ENCODE assay signal across 12 mouse cellular contexts in genomic region chr9:62354838-62355719, GRCm38 (mm10). TPM values are rescaled to one million over a fixed set of nuclear protein-coding genes. Genes with fewer than 3 reads are reported as not detected.
A peak's percentile ranks its signal among the peaks of the same experiment; 100 is the strongest.
DNase-seq lines count a peak whose midpoint lies in the region; TF ChIP-seq lines count a peak whose summit lies in the region.
"Had no signal": no experiment of that assay in that cellular context is flagged by ENCODE, and none has a peak within 500 bp of the region (broad histone marks: within the 10 kb centered on the region; RNA-seq: fewer than 3 reads in every experiment).

No protein-coding gene starts in this region.

- TF ChIP-seq CTCF in kidney, adult 2 months (conservative IDR thresholded peaks at IDR 0.05; ENCODE audit: insufficient read depth, insufficient read length, low read depth, low read length), result no peak
- TF ChIP-seq CTCF in olfactory bulb, adult 2 months (IDR thresholded peaks at IDR 0.05; ENCODE audit: insufficient read depth, low read depth, low read length), result no peak

- no peaks in the 10 kb centered on the region for H3K27me3 ChIP-seq in kidney, adult 2 months (replicated peaks; ENCODE audit: control insufficient read depth, insufficient read depth, low read length)
- H3K27me3 ChIP-seq: liver, embryonic 13.5 days had no signal

- H3K36me3 ChIP-seq in kidney, adult 2 months (ENCODE audit: control insufficient read depth, insufficient read depth, low read length), result no peaks in the 10 kb centered on the region

- H3K4me3 ChIP-seq in kidney, adult 2 months (ENCODE audit: insufficient read depth, low read depth, low read length), result no peak overlapping the region
- no peak overlapping the region for H3K4me3 ChIP-seq in olfactory bulb, adult 2 months (ENCODE audit: insufficient read depth, low read depth, low read length)
- H3K4me3 ChIP-seq: erythroblast, embryonic 14.5 days; left cerebral cortex, adult 2 months; liver, embryonic 13.5 days had no signal

- TF ChIP-seq POLR2A in kidney, adult 2 months (IDR thresholded peaks at IDR 0.05; ENCODE audit: low read depth, low read length), result no peak
- no peak for TF ChIP-seq POLR2A in olfactory bulb, adult 2 months (IDR thresholded peaks at IDR 0.05; ENCODE audit: insufficient read depth, low read depth, low read length)

- peaks cover 37% of the 10 kb centered on the region for H3K4me1 ChIP-seq in kidney, adult 2 months (ENCODE audit: control insufficient read depth, insufficient read depth, low read length)
- H3K4me1 ChIP-seq in olfactory bulb, adult 2 months (ENCODE audit: control insufficient read depth, insufficient read depth, low read length), result peaks cover 56% of the 10 kb centered on the region

- peak; percentile 55 for DNase-seq in gastrocnemius, postnatal 25 days
- no peak for DNase-seq in gastrocnemius, postnatal 4 days (ENCODE audit: low spot score in 2 of 2)
- DNase-seq in kidney, adult 2 months, result peak; percentile 69
- DNase-seq in kidney, postnatal 10 days, result no peak
- DNase-seq in ovary, postnatal 36 days (ENCODE audit: low spot score), result peak; percentile 13
- DNase-seq in ovary, adult 18-20 months (ENCODE audit: low spot score), result no peak
- DNase-seq: heart, postnatal 10 days; liver, embryonic 13.5 days had no signal

- 38% methylated on average over 16 of the region's 16 CpGs for WGBS in kidney, adult 2 months
- WGBS in olfactory bulb, adult 2 months, result 39% methylated on average over 16 of the region's 16 CpGs

- H3K27ac ChIP-seq in kidney, adult 2 months (ENCODE audit: insufficient read depth, low read depth, low read length), result peak overlapping the region; percentile 20
- peak overlapping the region; percentile 49 for H3K27ac ChIP-seq in olfactory bulb, adult 2 months (ENCODE audit: insufficient read depth, low read depth, low read length)
- H3K27ac ChIP-seq: left cerebral cortex, adult 2 months; liver, embryonic 13.5 days; macrophage had no signal

RNA-seq across cellular contexts. Expression of gene Anp32a, which starts 14.0 kb away (rescaled TPM):
- total RNA-seq in gastrocnemius, postnatal 25 days (2021), result 10 to 100 TPM; 59.4 to 67.3 TPM
- 100 to 1,000 TPM; 119 to 134 TPM for total RNA-seq in gastrocnemius, postnatal 4 days (2021)
- 32.0 and 61.3 TPM in 2 replicates for polyA plus RNA-seq in kidney, adult 2 months (2012; rRNA removed)
- 1,184 TPM in 1 of 2 replicates, not detected in the other for polyA plus RNA-seq in olfactory bulb, adult 2 months (2012; ENCODE audit: insufficient read depth, insufficient read length, low replicate concordance, missing spikeins)

Comparison
In these comparisons a context has a peak if more than half of its experiments do, and no peak if none do; other contexts are left out.
1. DNase-seq: peak in gastrocnemius, postnatal 25 days (single experiment), kidney, adult 2 months (single experiment) and ovary, postnatal 36 days (single experiment); none in gastrocnemius, postnatal 4 days (0 of 2), kidney, postnatal 10 days (single experiment) and ovary, adult 18-20 months (single experiment).